Mouse (Mus musculus): ENCODE measurements around the gene Gsta2. TPM values are rescaled to one million over a fixed set of nuclear protein-coding genes. Genes with fewer than 3 reads are reported as not detected.
A peak's percentile ranks its signal among the peaks of the same experiment; 100 is the strongest.

Gsta2 gene
- total RNA-seq (2017), result 2.0 TPM in 1 of 3 replicates, not detected in the others

DNA sequence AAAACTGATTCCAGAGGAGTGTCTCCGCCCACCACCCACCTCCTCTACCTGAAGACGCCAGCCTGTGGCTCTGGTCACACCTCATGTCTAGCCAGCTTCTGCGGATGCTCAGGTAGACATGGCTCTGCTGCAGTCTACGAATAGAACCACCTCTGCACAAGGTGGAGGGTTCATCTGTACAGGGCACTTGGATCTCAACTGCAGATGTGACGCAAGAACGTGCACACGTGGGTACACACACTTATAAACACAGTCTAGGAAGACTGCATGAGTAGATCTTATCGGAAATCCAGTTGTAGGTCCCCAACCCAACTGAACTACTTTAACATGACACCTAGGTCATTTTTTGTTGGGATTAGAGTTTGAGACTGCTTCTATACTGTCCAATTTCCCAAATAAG lies at the start of gene Gsta2:
TSS of gene Gsta2 (minus strand) at position 178 of the 400 bp plus-strand sequence.
- ATAC-seq (replicated peaks; ENCODE audit: insufficient number of reproducible peaks, low FRiP score, low TSS enrichment, poor library complexity, severe bottlenecking), result no peak

DNA sequence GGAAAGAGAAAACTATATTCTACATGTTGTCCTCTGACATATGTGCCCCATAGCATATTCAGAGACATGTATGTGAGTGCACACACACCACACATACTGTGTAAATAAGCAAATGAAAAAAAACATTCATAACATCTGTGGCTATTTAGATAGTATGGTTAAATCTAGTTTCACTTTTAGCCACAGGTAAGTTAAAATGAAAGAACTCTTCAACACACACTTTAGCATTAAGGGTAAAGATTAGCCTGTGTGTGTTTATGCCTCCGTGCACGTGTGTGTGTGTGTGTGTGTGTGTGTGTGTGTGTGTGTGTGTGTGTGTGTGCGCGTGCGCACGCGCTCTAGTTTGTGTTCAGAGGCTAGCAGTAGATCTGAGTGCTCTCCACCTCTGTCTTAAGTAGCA lies 46.0 kb upstream of the Gsta2 start:
- no peak for ATAC-seq (replicated peaks; ENCODE audit: insufficient number of reproducible peaks, low FRiP score, low TSS enrichment, poor library complexity, severe bottlenecking)

DNA sequence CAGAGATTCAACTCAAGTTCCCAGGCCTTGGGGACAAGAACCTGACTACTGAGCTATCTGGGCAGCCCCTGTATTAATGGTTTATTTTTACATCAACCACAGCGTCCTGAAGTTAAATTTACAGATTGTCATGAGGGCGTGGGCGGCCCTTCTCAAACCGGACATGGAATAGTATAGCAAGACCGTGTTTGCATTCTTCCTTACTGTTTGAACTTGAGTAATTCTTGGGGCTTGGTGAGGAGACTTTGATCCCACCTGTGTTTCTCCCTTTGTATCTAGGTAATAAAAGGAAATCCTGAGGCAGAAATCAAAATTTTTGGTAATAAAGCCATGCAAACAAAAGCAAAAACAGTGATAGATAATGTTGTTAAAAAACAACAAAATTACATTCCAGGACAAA lies 45.0 kb upstream of the Gsta2 start:
- ATAC-seq (replicated peaks; ENCODE audit: insufficient number of reproducible peaks, low FRiP score, low TSS enrichment, poor library complexity, severe bottlenecking), result no peak

DNA sequence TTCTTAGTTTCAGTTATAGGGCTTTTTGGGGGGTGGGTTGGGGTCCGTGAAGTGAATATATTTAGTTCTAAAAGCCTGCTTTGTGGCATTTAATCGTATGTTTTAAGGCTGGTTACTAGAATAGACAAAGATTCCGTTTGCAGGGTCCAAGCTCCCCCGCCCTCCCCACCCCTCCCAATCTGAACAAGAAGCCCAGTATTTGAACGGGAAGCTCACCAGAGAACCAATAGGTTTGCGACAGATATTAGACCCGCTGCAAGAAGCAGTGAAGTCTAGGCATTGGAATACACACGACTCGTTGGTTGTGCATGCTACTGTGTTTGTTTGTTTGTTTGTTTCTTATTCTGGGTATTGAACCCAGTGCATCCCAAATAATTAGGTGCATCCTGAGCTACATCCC lies 40.9 kb upstream of the Gsta2 start:
- ATAC-seq (replicated peaks; ENCODE audit: insufficient number of reproducible peaks, low FRiP score, low TSS enrichment, poor library complexity, severe bottlenecking), result no peak

DNA sequence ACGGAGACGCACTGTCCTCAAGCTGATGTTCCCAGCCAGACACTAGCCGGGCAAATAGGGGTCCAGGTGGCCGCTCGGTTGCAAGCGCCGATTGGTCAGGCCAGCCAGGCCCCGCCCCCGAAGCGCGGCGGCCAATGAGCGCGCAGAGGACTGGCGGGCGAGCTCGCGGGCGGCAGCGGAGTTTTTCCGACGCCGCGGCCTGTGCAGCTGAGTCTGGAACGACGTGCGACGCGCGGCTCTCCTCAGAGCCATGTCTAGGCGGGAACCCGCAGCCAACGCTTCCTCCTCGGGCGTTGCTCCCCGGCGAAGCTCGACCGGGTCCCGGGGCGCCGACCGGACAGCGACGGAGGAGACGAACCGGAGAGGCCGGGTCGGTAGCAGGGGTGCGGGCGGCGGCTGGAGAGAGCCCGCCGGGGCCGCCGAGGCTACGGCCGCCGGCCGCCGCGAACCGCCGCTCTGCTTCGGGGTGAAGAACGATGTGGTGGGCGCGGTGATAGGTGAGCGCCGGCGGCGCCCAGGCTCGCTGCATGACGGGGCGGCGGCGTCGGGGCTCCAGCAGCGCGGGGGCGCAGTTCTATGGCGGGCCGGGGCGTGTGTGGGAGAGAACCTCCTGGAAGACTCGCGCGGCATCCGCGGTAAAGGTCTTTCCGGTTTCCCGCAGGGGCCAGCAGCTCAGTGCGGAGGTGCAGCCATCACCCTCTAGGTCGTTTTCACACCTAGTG lies 40.2 kb upstream of the Gsta2 start, which contains the start of gene Ddx43:
TSS of gene Ddx43 (plus strand) at position 148 of the 722 bp plus-strand sequence.
- 0 out of 2 replicates have a peak, but pooled peaks have one; percentile 35 for ATAC-seq (replicated peaks; ENCODE audit: insufficient number of reproducible peaks, low FRiP score, low TSS enrichment, poor library complexity, severe bottlenecking)

DNA sequence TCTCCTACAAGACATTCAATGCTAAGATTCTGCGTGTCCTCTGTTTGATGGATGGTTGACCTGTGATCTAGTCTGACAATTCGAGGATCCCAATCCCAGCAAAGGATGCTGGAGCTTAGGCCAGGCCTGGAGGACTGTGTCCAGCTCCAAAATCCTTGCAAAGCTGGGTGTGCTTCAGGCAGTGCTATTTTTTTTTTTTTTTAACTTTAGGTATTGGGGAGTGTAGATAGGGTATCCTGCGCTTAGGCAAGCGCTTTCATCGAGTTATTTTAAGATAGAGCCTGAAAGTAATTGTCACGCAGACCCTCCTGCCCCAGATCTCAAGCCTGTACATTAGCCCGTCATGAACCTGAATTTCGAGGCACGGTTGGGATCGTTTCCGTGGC lies 39.6 kb upstream of the Gsta2 start:
- ATAC-seq (replicated peaks; ENCODE audit: insufficient number of reproducible peaks, low FRiP score, low TSS enrichment, poor library complexity, severe bottlenecking), result no peak

DNA sequence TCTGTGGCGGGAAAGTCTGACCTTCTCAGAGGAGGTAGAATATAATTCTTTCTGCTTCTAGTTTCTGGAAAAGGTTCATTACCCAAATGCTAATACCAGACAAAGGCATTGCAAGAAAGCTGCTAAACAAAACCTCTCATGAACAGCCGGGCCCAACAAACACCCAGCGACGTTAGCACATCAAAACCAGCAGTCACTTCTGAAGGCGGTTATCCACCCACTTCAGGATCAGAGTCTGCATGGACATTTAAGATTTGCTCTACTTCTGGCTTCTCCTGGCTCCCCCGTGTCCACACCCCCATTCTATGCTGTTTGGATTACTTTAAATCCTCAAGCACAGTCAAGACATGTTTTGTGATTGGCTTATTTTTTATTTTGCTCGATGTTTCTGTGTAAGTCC lies 39.0 kb upstream of the Gsta2 start:
- ATAC-seq (replicated peaks; ENCODE audit: insufficient number of reproducible peaks, low FRiP score, low TSS enrichment, poor library complexity, severe bottlenecking), result no peak

DNA sequence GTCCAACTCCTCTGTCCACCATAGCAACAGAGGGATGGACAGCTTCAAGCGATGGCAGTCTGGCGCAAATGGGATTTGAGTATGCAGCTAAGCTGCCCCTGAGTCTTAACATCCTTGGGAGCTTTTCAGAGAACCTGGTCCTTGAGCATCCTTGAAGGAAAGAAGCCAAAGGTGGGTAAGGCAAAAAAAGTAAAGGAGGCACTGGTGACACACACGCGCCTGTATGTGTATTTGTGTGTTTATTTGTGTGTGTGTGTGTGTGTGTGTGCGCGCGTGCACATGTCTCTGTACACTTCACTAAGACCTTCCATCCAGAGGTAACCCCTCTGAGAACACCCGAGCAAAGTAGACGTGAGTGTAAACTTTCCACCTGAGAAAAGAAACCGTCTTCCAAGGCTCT lies 38.2 kb upstream of the Gsta2 start:
- no peak for ATAC-seq (replicated peaks; ENCODE audit: insufficient number of reproducible peaks, low FRiP score, low TSS enrichment, poor library complexity, severe bottlenecking)

DNA sequence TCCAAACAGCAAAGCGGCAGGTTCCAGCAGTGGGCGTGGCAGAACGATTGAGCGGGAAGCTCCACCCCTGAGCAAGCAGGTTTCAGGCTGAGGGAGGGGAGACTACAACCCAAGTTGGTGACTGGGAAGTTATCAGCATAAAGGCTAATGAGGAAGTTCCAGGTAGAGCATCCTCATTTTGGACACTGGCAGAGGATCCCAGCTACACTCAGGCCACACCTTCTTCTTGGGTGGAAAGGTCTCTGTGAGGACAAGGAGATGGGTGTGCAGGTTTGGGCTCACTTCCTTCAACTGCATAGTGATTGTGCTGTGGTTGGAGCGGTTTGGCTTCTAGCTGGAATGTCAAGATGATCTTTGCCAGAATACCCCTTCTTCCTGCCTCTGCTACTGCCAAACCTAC lies 34.4 kb upstream of the Gsta2 start:
- ATAC-seq (replicated peaks; ENCODE audit: insufficient number of reproducible peaks, low FRiP score, low TSS enrichment, poor library complexity, severe bottlenecking), result no peak

DNA sequence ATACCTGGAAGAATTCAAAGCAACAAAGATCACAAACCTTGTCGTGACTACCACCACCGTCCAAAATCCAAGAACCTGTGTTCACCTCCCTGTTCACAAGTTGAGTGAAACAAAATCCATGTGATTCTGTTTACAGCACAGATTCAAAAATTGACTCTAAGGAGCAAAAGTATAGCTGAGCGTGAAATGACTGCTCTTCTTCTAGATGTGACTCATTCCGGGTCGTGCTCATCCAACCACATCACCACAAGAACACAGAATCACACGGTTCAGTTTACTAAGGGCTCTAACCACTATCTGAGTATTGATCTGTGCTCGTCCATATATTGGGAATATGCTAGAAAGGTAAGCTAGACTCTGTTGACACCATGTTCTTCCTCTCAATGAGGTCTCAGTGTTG lies 31.4 kb upstream of the Gsta2 start:
- no peak for ATAC-seq (replicated peaks; ENCODE audit: insufficient number of reproducible peaks, low FRiP score, low TSS enrichment, poor library complexity, severe bottlenecking)

DNA sequence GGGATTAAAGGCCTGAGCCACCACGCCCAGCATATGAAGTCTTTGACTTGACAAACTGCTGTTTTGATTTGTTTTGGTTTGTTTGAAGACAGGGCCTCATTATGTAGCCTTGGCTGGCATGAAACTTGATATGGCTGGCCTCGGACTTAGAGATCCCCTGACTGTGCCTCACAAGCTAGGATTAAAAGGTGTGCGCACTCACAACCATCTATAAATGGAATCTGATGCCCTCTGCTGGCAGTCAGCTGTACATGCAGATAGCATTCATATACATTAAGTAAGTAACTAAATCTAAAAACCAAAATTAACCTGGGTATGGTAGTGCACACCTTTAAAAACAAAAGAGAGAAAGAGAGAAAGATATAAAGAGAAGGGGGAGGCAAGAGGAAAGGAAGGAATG lies 30.3 kb upstream of the Gsta2 start:
- ATAC-seq (replicated peaks; ENCODE audit: insufficient number of reproducible peaks, low FRiP score, low TSS enrichment, poor library complexity, severe bottlenecking), result no peak

DNA sequence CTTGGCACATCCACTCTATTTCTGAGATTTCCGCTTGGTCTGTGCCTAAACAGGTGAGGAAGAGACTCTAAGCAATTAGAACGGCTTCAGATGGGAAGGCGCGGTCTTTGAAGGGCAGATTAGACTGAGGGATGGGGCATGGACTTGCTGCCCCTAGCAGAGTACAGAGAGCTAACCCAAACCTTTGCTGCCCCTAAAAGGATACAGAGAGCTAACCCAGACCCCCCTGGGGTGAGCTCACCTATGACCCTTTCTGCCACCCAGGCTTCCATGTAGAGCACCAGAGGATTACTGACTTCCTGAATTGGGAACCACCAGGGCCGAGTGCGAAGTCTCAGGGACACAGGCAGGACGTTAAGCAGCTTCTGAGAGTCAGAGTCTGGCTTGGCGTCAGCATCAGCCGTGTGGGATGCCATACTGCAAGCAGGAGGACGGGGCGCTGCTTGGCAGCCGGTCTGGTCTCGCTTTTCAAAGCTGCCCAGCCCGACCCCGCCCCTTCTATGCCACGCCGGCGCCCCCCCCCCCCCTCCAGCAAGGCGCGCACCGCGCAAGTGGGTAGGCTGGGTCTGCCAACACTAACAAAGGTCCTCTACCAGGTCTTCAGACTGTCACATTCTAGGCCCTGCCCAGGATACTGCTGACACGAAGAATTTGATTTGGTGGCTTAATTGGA lies 22.7 kb upstream of the Gsta2 start, which contains the start of gene Ooep:
TSS of gene Ooep (minus strand) at position 613 of the 673 bp plus-strand sequence.
- no peak for ATAC-seq (replicated peaks; ENCODE audit: insufficient number of reproducible peaks, low FRiP score, low TSS enrichment, poor library complexity, severe bottlenecking)

DNA sequence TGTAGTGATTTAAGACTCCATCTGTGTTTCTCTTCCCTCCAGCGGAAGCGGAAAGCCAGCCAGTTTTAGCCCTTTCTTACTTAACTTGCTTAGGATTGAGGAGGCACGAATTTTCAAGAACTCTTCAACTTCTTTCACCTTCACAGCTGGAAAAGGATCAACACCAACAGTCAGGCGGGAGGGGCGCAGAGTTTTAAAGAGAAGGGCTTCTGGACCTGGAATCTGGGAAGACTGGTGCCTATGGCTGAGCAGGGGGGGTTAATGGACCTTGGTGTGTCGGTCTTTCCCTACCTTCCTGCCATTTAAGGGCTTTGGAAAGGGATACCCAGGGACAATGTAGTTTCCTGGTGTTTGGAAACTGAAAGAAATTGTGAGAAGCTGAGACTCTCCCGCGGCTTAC lies 22.0 kb upstream of the Gsta2 start:
- no peak for ATAC-seq (replicated peaks; ENCODE audit: insufficient number of reproducible peaks, low FRiP score, low TSS enrichment, poor library complexity, severe bottlenecking)

DNA sequence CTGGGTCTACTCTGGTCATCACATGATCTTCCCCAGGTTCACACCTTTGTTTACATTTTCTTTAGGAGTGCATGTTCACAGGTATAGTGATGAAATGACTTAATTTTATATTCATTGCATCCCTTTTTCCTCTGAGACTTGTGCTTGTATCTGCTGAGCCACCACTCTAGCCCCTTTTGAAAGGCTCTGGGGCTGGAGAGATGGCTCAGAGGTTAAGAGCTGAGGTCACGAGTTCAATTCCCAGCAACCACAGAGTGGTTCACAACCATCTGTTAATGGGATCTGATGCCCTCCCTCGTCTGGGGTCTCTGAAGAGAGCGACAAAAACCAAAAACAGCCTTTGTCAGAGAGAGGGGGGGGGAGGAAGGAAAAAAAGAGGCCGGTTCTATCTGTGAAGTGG lies 19.9 kb upstream of the Gsta2 start:
- no peak for ATAC-seq (replicated peaks; ENCODE audit: insufficient number of reproducible peaks, low FRiP score, low TSS enrichment, poor library complexity, severe bottlenecking)

DNA sequence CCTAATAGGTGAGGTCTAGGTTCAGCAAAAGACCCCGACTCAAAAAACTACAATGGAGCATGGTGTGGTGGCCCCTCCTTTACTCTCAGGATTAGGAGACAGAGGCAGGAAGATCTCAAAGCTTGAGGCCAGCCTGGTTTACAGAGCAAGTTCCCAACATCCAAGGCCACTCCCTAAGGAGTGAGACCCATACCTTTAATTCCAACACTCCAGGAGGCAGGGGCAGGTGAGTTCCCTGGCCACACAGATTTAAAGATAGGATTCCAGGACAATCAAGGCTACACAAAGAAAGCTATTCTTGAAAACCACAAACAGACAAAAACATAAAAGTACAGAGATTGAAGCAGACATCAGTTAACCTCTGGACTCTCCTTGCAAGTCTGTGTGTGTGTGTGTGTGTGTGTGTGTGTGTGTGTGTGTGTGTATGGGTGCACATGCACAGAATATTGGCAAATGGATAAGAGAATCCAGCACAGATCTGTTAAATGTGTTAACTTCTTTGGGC lies 19.3 kb upstream of the Gsta2 start:
- ATAC-seq (replicated peaks; ENCODE audit: insufficient number of reproducible peaks, low FRiP score, low TSS enrichment, poor library complexity, severe bottlenecking), result no peak

DNA sequence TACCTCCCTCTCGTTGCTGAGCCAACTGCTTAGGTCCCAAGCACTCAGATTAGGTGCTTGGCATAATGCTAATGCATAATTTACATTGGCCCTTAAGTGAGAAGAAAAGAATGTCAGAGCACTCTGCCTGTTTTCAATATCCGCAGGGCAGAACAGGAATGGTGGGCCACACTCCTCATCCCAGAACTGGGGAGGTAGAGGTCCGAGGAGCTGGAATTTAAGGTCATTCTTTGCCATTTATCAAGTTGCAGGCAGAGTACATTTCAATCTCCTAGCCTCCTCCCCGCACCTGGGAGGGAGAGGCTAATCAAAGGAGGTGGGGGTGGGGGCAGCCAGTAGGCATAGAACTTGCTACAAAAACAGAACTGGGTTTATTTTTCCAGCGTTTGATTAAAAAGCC lies 18.8 kb upstream of the Gsta2 start:
- no peak for ATAC-seq (replicated peaks; ENCODE audit: insufficient number of reproducible peaks, low FRiP score, low TSS enrichment, poor library complexity, severe bottlenecking)

DNA sequence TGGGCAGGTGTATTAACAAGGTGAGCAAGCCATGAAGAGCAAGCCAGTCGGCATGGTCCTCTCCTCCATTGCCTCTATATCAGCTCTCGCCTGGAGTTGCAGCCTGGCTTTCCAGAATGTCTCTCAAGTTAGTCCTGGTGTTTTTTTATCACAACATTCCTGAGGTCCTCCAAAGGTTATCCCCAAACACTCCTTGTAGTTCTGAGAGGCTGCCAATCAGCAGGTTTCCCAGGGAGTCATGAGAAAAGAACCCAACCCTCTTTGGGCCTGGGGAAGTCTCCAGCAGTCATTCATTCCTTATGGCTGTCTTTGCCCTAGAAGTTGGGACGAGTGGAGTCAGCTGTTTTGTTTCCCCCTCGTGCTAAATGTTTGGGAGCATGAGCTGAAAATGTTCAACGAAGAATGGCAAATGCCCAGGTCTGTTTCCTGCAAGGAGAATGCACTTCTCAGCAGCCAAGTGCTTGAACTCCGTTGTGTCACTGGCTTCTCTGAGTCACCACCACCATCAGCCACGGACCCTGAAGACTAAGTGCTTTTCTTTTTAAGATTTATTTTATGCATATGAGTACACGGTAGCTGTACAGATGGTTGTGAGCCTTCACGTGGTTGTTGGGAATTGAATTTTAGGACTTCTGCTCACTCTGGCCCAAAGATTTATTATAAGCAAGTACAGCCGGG lies 17.4 kb upstream of the Gsta2 start:
- no peak for ATAC-seq (replicated peaks; ENCODE audit: insufficient number of reproducible peaks, low FRiP score, low TSS enrichment, poor library complexity, severe bottlenecking)

DNA sequence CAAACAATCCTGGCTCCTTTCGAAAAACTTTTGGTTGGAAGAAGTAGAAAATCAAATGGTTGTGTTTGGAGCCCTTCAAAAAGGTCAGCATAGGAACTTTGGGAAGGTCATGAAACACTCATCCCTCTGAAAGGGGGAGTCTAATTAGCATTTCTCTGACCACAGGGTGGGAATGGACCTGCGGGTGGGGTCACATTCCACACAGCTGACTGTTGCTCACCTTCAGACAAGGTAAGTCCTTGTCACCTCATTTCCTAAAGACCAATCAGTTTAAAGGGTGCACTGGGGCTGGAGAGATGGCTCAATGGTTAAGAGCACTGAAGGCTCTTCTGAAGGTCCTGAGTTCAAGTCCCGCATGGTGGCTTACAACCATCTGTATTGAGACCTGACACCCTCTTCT lies 15.9 kb upstream of the Gsta2 start:
- no peak for ATAC-seq (replicated peaks; ENCODE audit: insufficient number of reproducible peaks, low FRiP score, low TSS enrichment, poor library complexity, severe bottlenecking)

DNA sequence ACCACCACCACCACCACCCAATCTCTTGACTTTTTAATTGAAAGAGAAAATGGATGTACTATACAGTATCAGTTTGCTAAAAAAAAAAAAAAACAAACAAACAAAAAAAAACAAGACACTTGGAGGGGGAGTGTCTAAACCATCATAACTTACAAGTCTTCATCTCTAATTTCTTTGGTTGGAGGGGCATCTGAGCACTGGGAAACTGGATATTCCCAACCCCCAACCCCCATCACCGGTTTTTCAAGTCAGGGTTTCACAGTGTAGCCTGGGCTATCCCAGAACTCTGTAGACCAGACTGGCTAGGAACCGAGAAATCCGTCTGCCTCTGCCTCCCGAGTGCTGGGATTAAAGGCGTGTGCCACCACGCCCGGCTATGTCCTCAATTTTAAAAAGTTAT lies 14.2 kb upstream of the Gsta2 start:
- ATAC-seq (replicated peaks; ENCODE audit: insufficient number of reproducible peaks, low FRiP score, low TSS enrichment, poor library complexity, severe bottlenecking), result no peak

DNA sequence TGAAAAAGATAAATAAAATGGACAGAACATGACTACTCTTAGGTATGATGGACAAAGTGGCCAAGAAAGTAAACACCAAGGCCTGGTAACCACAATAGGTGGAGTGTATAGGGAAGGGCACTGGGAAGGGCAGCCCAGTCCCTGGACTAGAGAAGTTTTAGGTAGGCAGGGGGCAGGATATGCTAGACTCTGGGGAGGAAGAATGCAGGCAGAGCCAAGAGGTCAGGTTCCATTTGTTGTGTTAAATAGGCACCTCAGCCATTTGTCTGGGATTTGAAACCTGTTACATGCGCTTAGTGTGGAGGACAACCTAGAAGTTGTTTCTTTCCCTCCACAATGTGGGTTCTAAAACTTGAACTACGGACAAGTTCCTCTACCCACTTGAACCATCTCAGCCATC lies 13.8 kb upstream of the Gsta2 start:
- ATAC-seq (replicated peaks; ENCODE audit: insufficient number of reproducible peaks, low FRiP score, low TSS enrichment, poor library complexity, severe bottlenecking), result no peak
